ENCODE assay signal across 8 mouse cellular contexts in genomic region chr1:91346892-91347291, GRCm38 (mm10). TPM values are rescaled to one million over a fixed set of nuclear protein-coding genes. Genes with fewer than 3 reads are reported as not detected.
A peak's percentile ranks its signal among the peaks of the same experiment; 100 is the strongest.
DNase-seq lines count a peak whose midpoint lies in the region; ATAC-seq lines count a peak whose summit lies in the region.
"Had no signal": no experiment of that assay in that cellular context is flagged by ENCODE, and none has a peak within 500 bp of the region (broad histone marks: within the 10 kb centered on the region; RNA-seq: fewer than 3 reads in every experiment).

No protein-coding gene starts in this region.

- H3K27me3 ChIP-seq in forebrain, embryonic 12.5 days = peaks cover 55% of the 10 kb centered on the region

- no peak overlapping the region for H3K27ac ChIP-seq in forebrain, embryonic 12.5 days
- H3K27ac ChIP-seq: macrophage had no signal

- H3K9me3 ChIP-seq in forebrain, embryonic 12.5 days = no peaks in the 10 kb centered on the region

- peak; percentile 77; the same call in 1 of the 2 replicates for ATAC-seq in forebrain, embryonic 12.5 days (ENCODE audit: low FRiP score)
- ATAC-seq in hematopoietic stem cell, adult 5-6 weeks (replicated peaks in 1 of 2; ENCODE audit: insufficient read depth in 1 of 2, low FRiP score in 2 of 2, low TSS enrichment in 1 of 2, low read depth in 1 of 2, poor library complexity in 2 of 2, severe bottlenecking in 2 of 2) = peak; percentile 71 to 87

- H3K4me2 ChIP-seq in forebrain, embryonic 12.5 days = no peak overlapping the region

- WGBS in forebrain, embryonic 12.5 days = 37% methylated on average over 3 of the region's 3 CpGs

- peak; percentile 79 for DNase-seq in NIH3T3 (ENCODE audit: low read depth)
- DNase-seq in c-Kit-positive CD71-positive TER-119-negative erythroid progenitor cells, embryonic 14.5 days (ENCODE audit: low read depth) = peak; percentile 61
- peak; percentile 21 to 59 for DNase-seq in layer of hippocampus, adult 8-10 months (ENCODE audit: low spot score in 2 of 2)
- peak; percentile 76 for DNase-seq in lung, postnatal 36 days
- DNase-seq in right cerebral cortex, adult 2 months (ENCODE audit: low spot score in 2 of 2) = peak; percentile 63 to 68

- peaks cover 15% of the 10 kb centered on the region for H3K4me1 ChIP-seq in forebrain, embryonic 12.5 days

- no peaks in the 10 kb centered on the region for H3K36me3 ChIP-seq in forebrain, embryonic 12.5 days (replicated peaks)

- H3K9ac ChIP-seq in forebrain, embryonic 12.5 days = no peak overlapping the region

- H3K4me3 ChIP-seq in forebrain, embryonic 12.5 days (replicated peaks) = no peak overlapping the region

RNA-seq across cellular contexts. Expression of gene Klhl30, which starts 3.9 kb away (rescaled TPM):
- polyA plus RNA-seq in forebrain, embryonic 12.5 days (2016; fragmentation: Nextera tagmentation; extraction: Ambion mirVana) = 0.08 and 0.10 TPM in 2 replicates
- 0.69 TPM in 2 replicates for total RNA-seq in hematopoietic stem cell, adult 5-6 weeks (2017)
- not detected for total RNA-seq in layer of hippocampus, adult 8-10 months (2022)
- polyA plus RNA-seq: macrophage had no signal

RNA-seq across cellular contexts. Expression of gene Erfe, which starts 19.3 kb away (rescaled TPM):
- polyA plus RNA-seq in forebrain, embryonic 12.5 days (2016; fragmentation: Nextera tagmentation; extraction: Ambion mirVana) = 0.90 and 0.95 TPM in 2 replicates
- total RNA-seq in hematopoietic stem cell, adult 5-6 weeks (2017) = 0.15 TPM in 1 of 2 replicates, not detected in the other
- not detected for total RNA-seq in layer of hippocampus, adult 8-10 months (2022)
- polyA plus RNA-seq: macrophage had no signal

RNA-seq across cellular contexts. Expression of gene Espnl, which starts 25.0 kb away (rescaled TPM):
- 0.04 and 0.10 TPM in 2 replicates for polyA plus RNA-seq in forebrain, embryonic 12.5 days (2016; fragmentation: Nextera tagmentation; extraction: Ambion mirVana)
- 0.15 and 0.19 TPM in 2 replicates for total RNA-seq in hematopoietic stem cell, adult 5-6 weeks (2017)
- total RNA-seq in layer of hippocampus, adult 8-10 months (2022) = under 1 TPM in 1 of 4 experiments, not detected in 3; 0.16 TPM
- polyA plus RNA-seq: macrophage had no signal

RNA-seq across cellular contexts. Expression of gene Scly, which starts 48.8 kb away (rescaled TPM):
- polyA plus RNA-seq in forebrain, embryonic 12.5 days (2016; fragmentation: Nextera tagmentation; extraction: Ambion mirVana) = 11.1 and 12.0 TPM in 2 replicates
- total RNA-seq in hematopoietic stem cell, adult 5-6 weeks (2017) = 20.7 and 22.1 TPM in 2 replicates
- total RNA-seq in layer of hippocampus, adult 8-10 months (2022) = 10 to 100 TPM; 21.8 to 24.6 (median 22.2) TPM

RNA-seq across cellular contexts. Expression of gene Ilkap, which starts 51.7 kb away (rescaled TPM):
- polyA plus RNA-seq in forebrain, embryonic 12.5 days (2016; fragmentation: Nextera tagmentation; extraction: Ambion mirVana) = 153 and 163 TPM in 2 replicates
- total RNA-seq in hematopoietic stem cell, adult 5-6 weeks (2017) = 127 and 144 TPM in 2 replicates
- 10 to 100 TPM; 58.7 to 73.1 (median 64.3) TPM for total RNA-seq in layer of hippocampus, adult 8-10 months (2022)
